Mouse (Mus musculus): ENCODE data around the gene Evi5l. TPM values are rescaled to one million over a fixed set of nuclear protein-coding genes. Genes with fewer than 3 reads are reported as not detected.

The Evi5l gene
- total and polyA plus RNA-seq, 3 experiments, result 4.5 to 10.8 TPM; not detected in 1

DNA sequence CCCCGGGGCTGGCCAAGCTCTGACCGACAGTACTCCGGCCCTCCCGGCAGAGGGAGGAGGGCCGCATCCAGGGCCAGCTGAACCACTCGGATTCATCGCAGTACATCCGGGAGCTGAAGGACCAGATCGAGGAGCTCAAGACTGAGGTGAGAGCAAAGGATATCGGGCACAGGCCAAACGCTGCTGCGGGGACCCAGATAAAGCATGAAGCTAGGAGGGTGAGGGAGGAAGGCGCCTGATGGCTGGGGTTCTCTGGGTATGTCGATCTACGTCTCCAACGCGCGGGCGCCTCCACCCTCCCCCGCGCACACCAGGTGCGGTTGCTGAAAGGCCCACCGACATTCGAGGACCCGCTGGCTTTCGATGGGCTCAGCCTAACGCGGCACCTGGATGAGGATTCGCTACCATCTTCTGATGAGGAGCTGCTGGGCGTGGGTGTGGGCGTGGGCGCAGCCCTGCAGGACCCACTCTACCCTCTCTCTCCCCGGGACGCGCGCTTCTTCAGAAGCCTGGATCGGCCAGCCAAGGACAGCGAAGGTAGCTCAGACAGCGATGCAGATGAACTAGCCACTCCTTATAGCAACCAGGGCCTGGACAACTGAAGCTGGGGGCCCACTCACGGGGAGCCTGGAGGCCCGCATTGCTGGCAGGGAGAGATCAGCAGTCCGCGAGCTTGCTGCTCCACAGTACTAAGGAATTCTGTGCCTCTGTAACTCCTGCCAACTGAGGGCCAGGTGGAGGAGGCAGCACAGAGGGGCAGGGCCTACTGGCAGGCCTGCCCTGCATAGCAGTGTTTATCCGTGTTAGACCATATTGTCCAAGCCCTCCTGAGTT, 40.0 kb downstream of the Evi5l start:
- H3K27ac ChIP-seq (ENCODE audit: control insufficient read depth, low read depth, low read length), result no peak overlapping the region
- no peaks in the 10 kb centered on the region for H3K27me3 ChIP-seq (ENCODE audit: control insufficient read depth in 1 of 2, insufficient read depth in 2 of 2, low read length in 2 of 2)
- no peaks in the 10 kb centered on the region for H3K36me3 ChIP-seq (ENCODE audit: control insufficient read depth in 1 of 2, insufficient read depth in 2 of 2, low read length in 2 of 2)
- H3K9ac ChIP-seq (ENCODE audit: control insufficient read depth, low read depth, low read length, poor library complexity, severe bottlenecking), result no peak overlapping the region
- no peak overlapping the region for H3K4me3 ChIP-seq (ENCODE audit: control insufficient read depth in 1 of 2, insufficient read depth in 1 of 2, low read depth in 2 of 2, low read length in 2 of 2)
- DNase-seq (ENCODE audit: low read depth, low spot score), result no peak
- TF ChIP-seq MAX (IDR thresholded peaks at IDR 0.05; ENCODE audit: low read length) (no peak), EP300 (IDR thresholded peaks at IDR 0.05; ENCODE audit: low read depth in 1 of 2, low read length in 2 of 2) (no peak), TCF12 (IDR thresholded peaks at IDR 0.05; ENCODE audit: low read depth, low read length) (no peak), CHD1 (IDR thresholded peaks at IDR 0.05; ENCODE audit: low read depth, low read length) (no peak), NELFE (IDR thresholded peaks at IDR 0.05; ENCODE audit: low read depth, low read length) (no peak), ELF1 (IDR thresholded peaks at IDR 0.05; ENCODE audit: low read depth, low read length) (no peak), BHLHE40 (IDR thresholded peaks at IDR 0.05; ENCODE audit: borderline replicate concordance, low read depth, low read length) (no peak), NRF1 (IDR thresholded peaks at IDR 0.05; ENCODE audit: insufficient read depth, low read depth, low read length, poor library complexity, severe bottlenecking) (no peak), MYB (IDR thresholded peaks at IDR 0.05; ENCODE audit: low read depth, low read length) (no peak), POLR2A (IDR thresholded peaks at IDR 0.05; ENCODE audit: control insufficient read depth in 1 of 2, insufficient read depth in 1 of 2, low read depth in 1 of 2, low read length in 2 of 2, poor library complexity in 1 of 2) (no peak), CTCF (IDR thresholded peaks at IDR 0.05 in 2 of 3, conservative IDR thresholded peaks at IDR 0.05 in 1 of 3; ENCODE audit: control insufficient read depth in 1 of 3, insufficient read depth in 1 of 3, low read depth in 2 of 3, low read length in 3 of 3, poor library complexity in 1 of 3, severe bottlenecking in 1 of 3) (no peak), JUND (IDR thresholded peaks at IDR 0.05; ENCODE audit: low read depth, low read length) (no peak), TAL1 (IDR thresholded peaks at IDR 0.05; ENCODE audit: low read length) (no peak), MEF2A (IDR thresholded peaks at IDR 0.05; ENCODE audit: extremely low read depth, insufficient replicate concordance, low read depth, low read length, poor library complexity, severe bottlenecking) (no peak), ZNF384 (IDR thresholded peaks at IDR 0.05; ENCODE audit: low read depth, low read length) (no peak), HCFC1 (IDR thresholded peaks at IDR 0.05; ENCODE audit: low read depth, low read length) (no peak), USF2 (IDR thresholded peaks at IDR 0.05; ENCODE audit: borderline replicate concordance in 1 of 2, insufficient read depth in 1 of 2, low read depth in 1 of 2, low read length in 2 of 2) (no peak), CHD2 (IDR thresholded peaks at IDR 0.05; ENCODE audit: low read length) (no peak), GATA1 (IDR thresholded peaks at IDR 0.05; ENCODE audit: low read depth, low read length) (no peak), POLR2AphosphoS2 (IDR thresholded peaks at IDR 0.05; ENCODE audit: low read length) (no peak)
- no peaks in the 10 kb centered on the region for H3K4me1 ChIP-seq (ENCODE audit: control insufficient read depth in 1 of 2, insufficient read depth in 2 of 2, low read length in 2 of 2)
- no peaks in the 10 kb centered on the region for H3K79me2 ChIP-seq (ENCODE audit: control insufficient read depth, insufficient read depth, low read length, poor library complexity)
- no peaks in the 10 kb centered on the region for H3K9me3 ChIP-seq (replicated peaks; ENCODE audit: insufficient read depth, low read length)

DNA sequence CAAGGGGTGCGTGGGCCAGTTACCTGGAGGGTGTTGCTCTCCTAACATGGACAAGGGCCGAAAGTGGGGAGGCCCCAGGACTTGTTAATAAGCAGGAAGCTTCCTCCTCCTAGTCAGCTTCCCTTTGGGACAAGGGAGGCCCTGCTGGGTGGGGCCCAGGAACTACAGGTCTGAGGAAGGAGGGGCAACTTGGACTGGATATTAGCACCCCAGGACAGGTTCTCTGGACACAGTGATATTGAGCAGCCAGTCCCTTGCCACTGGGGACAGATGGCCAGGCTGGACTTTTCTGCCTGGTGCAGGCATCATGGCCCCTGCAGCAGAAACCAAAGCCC, 40.6 kb downstream of the Evi5l start:
- Histone ChIP-seq H3K4me3 (ENCODE audit: control insufficient read depth in 1 of 2, insufficient read depth in 1 of 2, low read depth in 2 of 2, low read length in 2 of 2) (no peak overlapping the region), H3K27ac (ENCODE audit: control insufficient read depth, low read depth, low read length) (no peak overlapping the region), H3K36me3 (ENCODE audit: control insufficient read depth in 1 of 2, insufficient read depth in 2 of 2, low read length in 2 of 2) (no peaks in the 10 kb centered on the region), H3K79me2 (ENCODE audit: control insufficient read depth, insufficient read depth, low read length, poor library complexity) (no peaks in the 10 kb centered on the region), H3K27me3 (ENCODE audit: control insufficient read depth in 1 of 2, insufficient read depth in 2 of 2, low read length in 2 of 2) (no peaks in the 10 kb centered on the region), H3K4me1 (ENCODE audit: control insufficient read depth in 1 of 2, insufficient read depth in 2 of 2, low read length in 2 of 2) (no peaks in the 10 kb centered on the region), H3K9ac (ENCODE audit: control insufficient read depth, low read depth, low read length, poor library complexity, severe bottlenecking) (no peak overlapping the region), H3K9me3 (replicated peaks; ENCODE audit: insufficient read depth, low read length) (no peaks in the 10 kb centered on the region)
- no peak for DNase-seq (ENCODE audit: low read depth, low spot score)
- TF ChIP-seq JUND (IDR thresholded peaks at IDR 0.05; ENCODE audit: low read depth, low read length), result no peak
- no peak for TF ChIP-seq USF1 (IDR thresholded peaks at IDR 0.05; ENCODE audit: low read depth, low read length)
- no peak for TF ChIP-seq SMC3 (IDR thresholded peaks at IDR 0.05; ENCODE audit: low read depth, low read length)
- TF ChIP-seq MYB (IDR thresholded peaks at IDR 0.05; ENCODE audit: low read depth, low read length), result no peak
- no peak for TF ChIP-seq BHLHE40 (IDR thresholded peaks at IDR 0.05; ENCODE audit: borderline replicate concordance, low read depth, low read length)

Data from MEL (cell line).